Mouse (Mus musculus) kidney, postnatal 25 days (tissue): Measurements from ENCODE around the gene Lrp1.

ENCODE experiments used
- DNase-seq, 2 experiments: peaks; one replicate each; pipeline ENCODE4 v3.0.0; 2021; ENCODE audit warnings: mixed read lengths in 2 of 2

Lrp1 gene

GRCm38 (mm10) chr10:127614236-127615033, 6.5 kb downstream of the Lrp1 start:
- no peak for DNase-seq

DNA sequence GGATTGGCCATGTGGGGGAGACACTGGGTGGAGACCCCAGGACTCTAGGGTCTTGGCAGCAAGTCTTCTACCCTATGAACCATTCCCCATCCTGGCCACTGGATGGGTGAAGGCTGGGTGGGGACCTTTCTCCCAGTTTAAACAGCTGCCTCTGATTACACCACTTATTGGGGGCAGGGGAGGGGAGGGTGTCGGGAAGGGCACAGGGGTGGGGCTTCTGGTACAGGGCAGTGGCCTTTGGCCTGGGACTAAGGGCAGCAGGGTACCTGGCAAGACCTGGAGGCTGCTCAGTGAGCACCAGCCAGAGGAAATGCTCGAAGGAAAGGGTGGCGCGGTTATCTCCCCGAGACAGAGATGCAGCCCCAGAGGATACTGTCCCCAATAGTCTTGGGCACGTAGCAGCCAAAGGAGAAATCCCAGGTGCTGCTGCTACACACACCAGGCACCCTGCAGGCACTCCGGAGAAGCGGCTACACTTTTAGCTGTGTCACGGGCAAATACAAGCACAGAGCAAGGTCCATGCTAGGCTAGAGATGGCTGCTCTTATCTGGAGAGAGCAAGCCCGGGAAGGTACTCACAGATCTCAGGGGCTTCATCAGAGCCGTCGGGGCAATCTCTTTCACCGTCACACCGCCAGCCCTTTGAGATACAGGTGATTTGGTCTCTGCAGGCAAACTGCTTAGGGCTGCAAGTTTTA, 8.7 kb downstream of the Lrp1 start:
- DNase-seq: no peak

DNA sequence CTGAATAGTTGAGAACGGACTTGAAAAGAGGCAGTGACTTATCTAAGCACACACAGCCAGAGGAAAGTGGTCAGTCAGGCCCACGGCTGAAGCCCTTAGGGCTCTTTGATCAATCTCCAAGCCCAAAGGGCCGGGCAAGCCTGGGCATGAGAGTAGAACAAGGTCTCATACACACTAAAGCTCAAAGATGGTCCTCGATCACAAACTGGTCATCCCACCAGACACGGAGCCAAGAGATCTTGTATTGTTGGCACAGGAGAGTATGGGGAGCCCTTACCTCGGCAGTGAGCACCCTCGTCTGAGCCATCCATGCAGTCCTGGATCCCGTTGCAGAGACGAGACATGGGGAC, 10.9 kb downstream of the Lrp1 start:
- DNase-seq: no peak

GRCm38 (mm10) chr10:127609415-127610065, 11.4 kb downstream of the Lrp1 start:
- DNase-seq: no peak

DNA sequence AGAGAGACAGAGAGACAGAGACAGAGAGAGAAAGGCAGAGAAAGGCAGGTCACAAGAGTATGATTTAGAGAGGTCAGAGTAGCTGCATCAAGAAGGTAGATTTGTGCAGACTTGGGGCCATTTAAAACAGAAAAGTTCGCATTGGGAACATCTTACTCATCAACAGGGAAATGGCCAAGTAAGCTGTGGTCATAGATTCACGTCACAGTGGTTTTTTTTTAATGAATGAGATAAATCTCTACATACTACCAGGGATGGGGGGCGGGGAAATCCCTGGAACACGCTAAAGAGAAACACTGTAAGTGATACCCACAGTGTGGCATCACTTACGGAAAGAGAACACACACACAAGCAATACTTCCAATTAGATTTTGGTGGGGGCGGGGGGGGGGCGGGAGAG, 13.9 kb downstream of the Lrp1 start:
- no peak for DNase-seq

DNA sequence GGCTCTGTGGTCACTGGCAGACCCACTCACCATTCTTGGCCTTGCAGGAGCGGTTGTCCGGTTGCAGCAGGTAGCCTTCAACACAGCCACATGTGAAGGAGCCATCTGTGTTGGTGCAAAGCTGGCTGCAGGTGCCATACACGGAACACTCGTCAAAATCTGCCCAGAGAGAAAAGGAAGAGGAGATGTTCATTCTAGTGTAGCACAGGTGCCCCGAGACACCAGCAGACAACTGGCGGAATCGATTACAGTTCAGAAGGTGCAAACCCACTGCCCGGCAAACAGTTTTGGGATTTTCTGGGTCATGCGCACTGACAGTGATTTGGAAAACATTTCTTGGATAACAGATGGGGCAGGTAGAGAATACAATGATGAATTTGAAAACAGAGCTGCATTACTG, 15.2 kb downstream of the Lrp1 start:
- DNase-seq: no peak

DNA sequence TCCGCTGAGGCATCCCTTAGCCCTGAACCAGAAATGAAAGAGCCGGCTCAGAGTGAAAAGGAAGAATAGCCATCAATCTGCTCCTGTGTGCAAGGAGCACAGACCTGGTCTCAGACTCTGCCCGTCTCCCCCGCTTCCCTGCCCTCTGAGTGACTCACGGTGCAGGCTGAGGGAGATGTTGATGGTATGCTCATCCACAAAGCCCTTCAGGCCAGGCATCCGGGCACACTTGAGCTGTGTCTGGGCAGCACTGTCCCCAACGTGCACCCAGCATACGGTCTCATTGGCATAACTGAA, 15.7 kb downstream of the Lrp1 start:
- no peak for DNase-seq

GRCm38 (mm10) chr10:127604465-127605250, 16.3 kb downstream of the Lrp1 start:
- DNase-seq: peak; percentile 83 to 88

DNA sequence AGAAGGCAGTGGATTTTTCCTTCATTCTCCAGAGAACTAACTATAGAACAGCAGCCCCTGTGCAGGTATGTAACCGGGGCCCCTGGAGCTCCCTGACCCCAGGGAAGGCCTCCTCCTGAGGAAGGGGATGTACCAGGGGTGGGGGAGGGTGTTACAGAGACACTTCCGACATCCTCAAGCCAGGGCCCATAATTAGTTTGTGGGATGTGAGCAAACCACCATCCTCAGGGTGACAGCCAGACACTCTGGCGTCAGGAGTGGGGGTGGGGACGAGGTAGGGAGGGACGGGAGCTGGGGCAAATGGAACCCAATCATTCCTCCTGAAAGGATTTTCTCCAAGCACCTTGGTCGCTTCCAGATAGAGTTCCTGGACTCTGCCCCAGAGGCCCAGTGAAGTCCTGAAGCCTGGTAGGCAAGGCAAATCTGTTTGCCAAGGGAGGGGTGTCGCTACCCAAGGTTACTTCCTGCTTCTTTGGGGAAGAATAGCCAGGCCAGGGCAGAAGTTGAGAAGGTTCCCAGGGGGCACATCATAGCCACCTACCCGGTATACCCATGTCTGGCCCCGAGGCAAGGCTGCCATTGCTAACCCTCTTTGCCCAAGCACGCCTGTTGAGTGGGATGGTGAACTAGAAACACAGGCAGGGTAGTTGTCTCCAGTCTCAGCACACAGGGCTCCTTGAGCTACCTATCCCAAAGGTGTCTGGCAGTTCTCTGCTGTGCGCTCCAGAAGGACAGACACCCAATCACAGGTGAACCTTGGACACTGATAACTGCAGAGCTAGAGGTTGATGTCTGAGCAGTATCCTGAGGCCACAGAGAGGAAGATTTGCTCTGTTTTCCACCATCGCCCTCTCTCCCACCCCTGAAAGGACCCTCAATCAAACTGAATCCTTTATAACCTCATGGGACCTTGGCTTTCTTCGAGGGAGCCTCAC, 17.2 kb downstream of the Lrp1 start:
- DNase-seq: no peak

DNA sequence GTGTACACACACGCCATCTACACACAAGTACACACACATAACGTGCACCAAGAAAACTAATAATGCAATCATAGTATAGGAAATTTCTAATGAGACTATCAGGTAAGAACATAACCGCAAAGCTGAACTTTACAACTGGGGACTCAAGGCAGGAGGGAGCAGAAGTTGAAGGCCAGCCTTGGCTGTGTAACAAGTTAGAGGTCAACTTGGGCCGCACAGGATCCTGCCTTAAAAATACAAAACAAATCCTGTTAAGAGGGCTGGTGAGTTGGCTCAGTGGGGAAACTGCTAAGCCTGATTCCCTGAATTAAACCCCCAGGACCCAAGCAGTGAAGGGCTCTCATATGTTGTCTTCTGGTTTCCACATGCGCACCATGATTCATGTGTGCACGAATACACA, 18.8 kb downstream of the Lrp1 start:
- no peak for DNase-seq

GRCm38 (mm10) chr10:127599779-127600541, 21.0 kb downstream of the Lrp1 start:
- DNase-seq: peak; percentile 55 to 79

- no peak for DNase-seq
Observed at GRCm38 (mm10) chr10:127599252-127599651, 21.7 kb downstream of the Lrp1 start.

DNA sequence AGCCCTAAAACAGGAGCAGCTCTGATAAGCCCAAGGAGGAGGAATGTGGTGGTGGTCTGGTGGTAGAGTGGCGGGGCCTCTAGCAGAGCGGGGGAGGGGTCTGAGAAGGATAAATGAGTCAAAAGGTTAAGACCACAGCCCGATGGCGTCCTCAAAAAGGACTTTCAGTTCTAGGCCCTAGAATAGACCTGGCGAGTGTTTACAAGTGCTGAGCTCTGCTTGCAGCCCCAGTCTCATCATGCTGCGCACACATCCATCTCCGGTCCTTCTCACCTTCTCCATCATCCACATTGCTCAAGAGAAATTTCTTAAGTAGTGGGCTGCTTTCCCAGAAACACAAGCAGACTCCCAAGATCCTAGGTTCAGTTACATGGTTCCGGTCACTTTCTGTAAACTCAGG, 22.3 kb downstream of the Lrp1 start:
- no peak for DNase-seq

- no peak for DNase-seq
Observed at GRCm38 (mm10) chr10:127597311-127597901, 23.5 kb downstream of the Lrp1 start.

GRCm38 (mm10) chr10:127596321-127596941, 24.5 kb downstream of the Lrp1 start:
- no peak for DNase-seq

DNA sequence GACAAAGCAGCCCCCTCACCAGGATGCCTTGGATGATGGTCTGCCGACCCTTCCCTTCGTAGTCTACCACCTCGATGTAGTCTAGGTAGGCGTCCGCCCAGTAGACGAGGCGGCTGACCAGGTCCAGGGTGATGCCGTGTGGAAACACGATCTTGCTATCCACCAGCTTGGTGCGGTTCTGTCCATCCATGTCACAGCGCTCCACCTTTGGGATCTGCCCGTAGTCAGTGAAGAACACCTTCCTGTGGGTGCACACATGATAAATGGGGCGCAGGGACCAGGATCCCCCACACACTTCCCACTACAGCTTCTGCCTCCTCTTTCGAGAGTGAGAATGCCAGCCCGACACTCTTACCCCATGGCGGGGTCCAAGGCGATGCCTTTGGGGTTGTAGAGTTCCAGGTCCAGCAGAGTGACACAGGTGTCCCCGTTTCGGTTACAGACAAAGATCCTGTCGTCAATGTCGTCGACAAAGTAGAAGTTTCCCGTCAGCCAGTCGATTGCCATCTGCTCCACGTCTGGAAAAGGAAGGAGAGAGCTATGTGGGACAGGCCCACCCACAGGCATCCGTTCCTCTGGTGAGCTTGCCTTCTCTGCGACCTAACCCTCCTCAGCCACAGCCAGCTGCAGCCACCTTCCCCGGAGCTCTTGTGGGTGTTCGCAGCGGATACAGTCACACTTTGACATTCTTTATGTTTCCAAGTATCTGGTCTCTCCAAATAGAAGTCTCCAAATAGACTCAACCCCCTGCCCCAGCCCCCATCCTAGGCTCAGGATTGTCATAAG, 25.8 kb downstream of the Lrp1 start:
- no peak for DNase-seq

- DNase-seq: no peak
Observed at GRCm38 (mm10) chr10:127594405-127594804, 26.5 kb downstream of the Lrp1 start.

GRCm38 (mm10) chr10:127592850-127593249, 28.1 kb downstream of the Lrp1 start:
- no peak for DNase-seq

DNA sequence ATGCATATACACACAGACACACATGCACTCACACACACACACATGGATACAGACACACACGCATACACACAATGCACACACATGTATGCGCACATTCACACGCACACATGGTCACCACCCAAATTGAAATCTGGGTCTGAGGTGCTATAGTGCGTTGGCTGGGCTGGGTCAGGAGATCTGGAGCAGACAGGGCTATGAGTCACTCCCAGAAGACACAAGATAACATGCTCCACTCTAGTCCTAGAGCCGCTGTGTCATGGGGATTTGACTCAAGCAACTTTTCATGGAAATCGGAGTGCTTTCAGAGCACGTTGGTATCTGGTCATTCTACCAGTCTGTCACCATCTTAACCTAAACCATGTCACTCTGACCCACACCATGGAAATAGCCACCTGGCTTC, 28.5 kb downstream of the Lrp1 start:
- no peak for DNase-seq

GRCm38 (mm10) chr10:127591514-127591913, 29.4 kb downstream of the Lrp1 start:
- DNase-seq: no peak
